Mouse (Mus musculus): ENCODE measurements around the gene Pin1. TPM values are rescaled to one million over a fixed set of nuclear protein-coding genes. Genes with fewer than 3 reads are reported as not detected.
A peak's percentile ranks its signal among the peaks of the same experiment; 100 is the strongest.

The Pin1 gene
- total and polyA plus RNA-seq, 2 experiments from 2014 or later = 38.8 to 62.0 TPM

- peak within 1 kb of the TSS; percentile 73 for H3K9ac ChIP-seq
- DNase-seq (peak; percentile 93), ATAC-seq (peak; percentile 89)
- no peaks in the 10 kb centered on the region for H3K9me3 ChIP-seq (ENCODE audit: low read length)
- WGBS = 2% methylated on average over 51 of the region's 51 CpGs
- peak within 1 kb of the TSS; percentile 79 for H3K27ac ChIP-seq (ENCODE audit: low read depth, low read length)
- peaks cover 21% of the 10 kb centered on the region; the same call in 1 of the 2 replicates for H3K4me1 ChIP-seq (ENCODE audit: insufficient read depth)
- H3K36me3 ChIP-seq (ENCODE audit: insufficient read depth) = peaks cover 20% of the 10 kb centered on the region
- H3K27me3 ChIP-seq (ENCODE audit: insufficient read depth, low read length) = no peaks in the 10 kb centered on the region
- H3K4me3 ChIP-seq (ENCODE audit: low read depth, low read length) = peak within 1 kb of the TSS; percentile 65
- H3K4me2 ChIP-seq (ENCODE audit: low read depth) = peak within 1 kb of the TSS; percentile 78
- no peak for TF ChIP-seq CTCF (IDR thresholded peaks at IDR 0.05; ENCODE audit: low read depth)
Observed at GRCm38 (mm10) chr9:20642101-20642895, 9.6 kb upstream of the Pin1 start, which contains the start of gene Ubl5. Gene Ubl5, plus strand, starts transcription at chr9:20642878.

GRCm38 (mm10) chr9:20642896-20643466, 8.9 kb upstream of the Pin1 start:
- DNase-seq (peak; percentile 89), ATAC-seq (peak; percentile 78)
- no peaks in the 10 kb centered on the region for H3K27me3 ChIP-seq (ENCODE audit: insufficient read depth, low read length)
- H3K27ac ChIP-seq (ENCODE audit: low read depth, low read length) = peak overlapping the region; percentile 79
- peak; percentile 14 for TF ChIP-seq CTCF (IDR thresholded peaks at IDR 0.05; ENCODE audit: low read depth)
- WGBS = 2% methylated on average over 30 of the region's 30 CpGs
- H3K9me3 ChIP-seq (ENCODE audit: low read length) = no peaks in the 10 kb centered on the region
- H3K4me2 ChIP-seq (ENCODE audit: low read depth) = peak overlapping the region; percentile 78
- peaks cover 24% of the 10 kb centered on the region for H3K36me3 ChIP-seq (ENCODE audit: insufficient read depth)
- peaks cover 21% of the 10 kb centered on the region; the same call in 1 of the 2 replicates for H3K4me1 ChIP-seq (ENCODE audit: insufficient read depth)
- H3K9ac ChIP-seq = peak overlapping the region; percentile 73
- H3K4me3 ChIP-seq (ENCODE audit: low read depth, low read length) = peak overlapping the region; percentile 65

- Histone ChIP-seq H3K27ac (ENCODE audit: low read depth, low read length) (peak overlapping the region; percentile 90; the same call in 1 of the 2 replicates), H3K4me1 (ENCODE audit: insufficient read depth) (peaks cover 21% of the 10 kb centered on the region; the same call in 1 of the 2 replicates), H3K9ac (peak overlapping the region; percentile 73), H3K4me2 (ENCODE audit: low read depth) (peak overlapping the region; percentile 78), H3K36me3 (ENCODE audit: insufficient read depth) (peaks cover 23% of the 10 kb centered on the region), H3K9me3 (ENCODE audit: low read length) (no peaks in the 10 kb centered on the region), H3K4me3 (ENCODE audit: low read depth, low read length) (peak overlapping the region; percentile 65), H3K27me3 (ENCODE audit: insufficient read depth, low read length) (no peaks in the 10 kb centered on the region)
- ATAC-seq (no peak), DNase-seq (no peak)
- 9% methylated on average over 13 of the region's 13 CpGs for WGBS
- TF ChIP-seq CTCF (IDR thresholded peaks at IDR 0.05; ENCODE audit: low read depth) = no peak
Observed at GRCm38 (mm10) chr9:20643781-20644180, 8.1 kb upstream of the Pin1 start.

GRCm38 (mm10) chr9:20644360-20645081, 7.4 kb upstream of the Pin1 start, which contains the start of gene Fbxl12:
Gene Fbxl12, minus strand, starts transcription at chr9:20644767.
- Histone ChIP-seq H3K4me1 (ENCODE audit: insufficient read depth) (peaks cover 21% of the 10 kb centered on the region; the same call in 1 of the 2 replicates), H3K36me3 (ENCODE audit: insufficient read depth) (peaks cover 26% of the 10 kb centered on the region), H3K27ac (ENCODE audit: low read depth, low read length) (peak within 1 kb of the TSS; percentile 90), H3K4me2 (ENCODE audit: low read depth) (peak within 1 kb of the TSS; percentile 78), H3K9me3 (ENCODE audit: low read length) (no peaks in the 10 kb centered on the region), H3K9ac (peak within 1 kb of the TSS; percentile 73), H3K27me3 (ENCODE audit: insufficient read depth, low read length) (no peaks in the 10 kb centered on the region), H3K4me3 (ENCODE audit: low read depth, low read length) (peak within 1 kb of the TSS; percentile 65)
- peak; percentile 56 for ATAC-seq
- TF ChIP-seq CTCF (IDR thresholded peaks at IDR 0.05; ENCODE audit: low read depth) = no peak
- DNase-seq = peak; percentile 89
- 1% methylated on average over 43 of the region's 43 CpGs for WGBS

- peak overlapping the region; percentile 78 for H3K4me2 ChIP-seq (ENCODE audit: low read depth)
- H3K4me3 ChIP-seq (ENCODE audit: low read depth, low read length) = peak overlapping the region; percentile 65
- WGBS = 6% methylated on average over 17 of the region's 17 CpGs
- H3K4me1 ChIP-seq (ENCODE audit: insufficient read depth) = peaks cover 21% of the 10 kb centered on the region; the same call in 1 of the 2 replicates
- DNase-seq (peak; percentile 50), ATAC-seq (no peak)
- no peak for TF ChIP-seq CTCF (IDR thresholded peaks at IDR 0.05; ENCODE audit: low read depth)
- no peaks in the 10 kb centered on the region for H3K9me3 ChIP-seq (ENCODE audit: low read length)
- H3K27ac ChIP-seq (ENCODE audit: low read depth, low read length) = peak overlapping the region; percentile 90
- peaks cover 26% of the 10 kb centered on the region for H3K36me3 ChIP-seq (ENCODE audit: insufficient read depth)
- peak overlapping the region; percentile 73 for H3K9ac ChIP-seq
- H3K27me3 ChIP-seq (ENCODE audit: insufficient read depth, low read length) = no peaks in the 10 kb centered on the region
Observed at GRCm38 (mm10) chr9:20645121-20645520, 6.8 kb upstream of the Pin1 start.

- WGBS = 4% methylated on average over 24 of the region's 25 CpGs
- Histone ChIP-seq H3K36me3 (ENCODE audit: insufficient read depth) (peaks cover 51% of the 10 kb centered on the region), H3K27ac (ENCODE audit: low read depth, low read length) (peak overlapping the region; percentile 80), H3K27me3 (ENCODE audit: insufficient read depth, low read length) (no peaks in the 10 kb centered on the region), H3K9ac (peak overlapping the region; percentile 82), H3K4me3 (ENCODE audit: low read depth, low read length) (peak overlapping the region; percentile 95), H3K9me3 (ENCODE audit: low read length) (no peaks in the 10 kb centered on the region), H3K4me1 (ENCODE audit: insufficient read depth) (peaks cover 15% of the 10 kb centered on the region), H3K4me2 (ENCODE audit: low read depth) (peak overlapping the region; percentile 81)
- no peak for TF ChIP-seq CTCF (IDR thresholded peaks at IDR 0.05; ENCODE audit: low read depth)
- ATAC-seq = no peak; the same call in 1 of the 2 replicates
- no peak for DNase-seq
Observed at GRCm38 (mm10) chr9:20652260-20652658, 364 bp downstream of the Pin1 start.

Data from forebrain, postnatal 0 days (tissue).